13 mouse cellular contexts compared by ENCODE assay signal in the genomic region with DNA sequence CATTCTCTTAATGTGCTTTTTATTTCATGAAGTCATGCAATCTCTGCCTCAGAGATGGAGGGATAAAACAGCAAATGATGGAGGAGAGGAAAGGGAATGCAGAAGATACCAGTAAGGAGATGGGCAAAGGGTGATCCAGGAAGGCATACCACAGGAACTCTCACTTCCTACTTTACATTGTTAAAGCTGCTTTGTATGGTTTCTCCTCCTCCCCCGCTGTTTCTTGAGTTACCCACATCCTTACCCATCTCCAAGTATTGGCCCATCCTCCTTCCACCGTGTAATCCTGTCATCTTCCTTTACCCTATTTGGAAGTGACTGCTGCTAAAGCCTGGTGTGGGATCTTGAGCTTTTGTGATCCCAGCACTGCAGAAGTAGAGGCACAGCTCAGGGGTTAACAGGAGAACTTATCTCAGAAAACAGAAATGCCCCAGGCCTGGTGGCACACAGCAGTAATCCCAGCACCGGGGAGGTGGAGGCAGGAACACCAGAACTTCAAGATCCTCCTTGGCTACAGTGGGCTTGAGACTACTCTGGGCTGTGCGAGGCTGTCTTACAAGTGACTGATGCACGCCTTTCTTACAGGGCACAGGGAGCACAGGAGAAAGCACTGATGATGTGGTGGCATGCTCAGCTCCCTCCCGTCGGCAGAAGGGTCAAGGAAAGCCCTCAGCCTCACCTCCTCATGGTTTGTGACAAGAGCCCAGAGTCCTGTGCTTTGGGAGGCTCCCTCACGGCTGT. TPM values are rescaled to one million over a fixed set of nuclear protein-coding genes. Genes with fewer than 3 reads are reported as not detected.
DNase-seq lines count a peak whose midpoint lies in the region; ATAC-seq lines count a peak whose summit lies in the region.
"Had no signal": no experiment of that assay in that cellular context is flagged by ENCODE, and none has a peak within 500 bp of the region (broad histone marks: within the 10 kb centered on the region; RNA-seq: fewer than 3 reads in every experiment).

No protein-coding gene starts in this region.

- H3K4me3 ChIP-seq in liver, embryonic 11.5 days (ENCODE audit: low read depth, low read length), result no peak overlapping the region
- no peak overlapping the region for H3K4me3 ChIP-seq in brown adipose tissue, adult 24 weeks (ENCODE audit: insufficient read depth, low read depth, low read length)
- no peak overlapping the region for H3K4me3 ChIP-seq in liver, embryonic 16.5 days (ENCODE audit: low read depth, low read length)

- H3K27ac ChIP-seq in liver, embryonic 11.5 days (ENCODE audit: low read depth, low read length), result peak overlapping the region; percentile 2; the same call in 1 of the 2 replicates
- H3K27ac ChIP-seq in brown adipose tissue, adult 24 weeks (replicated peaks; ENCODE audit: low read depth, low read length), result peak overlapping the region; percentile 27; the same call in 1 of the 2 replicates
- H3K27ac ChIP-seq in liver, embryonic 16.5 days (ENCODE audit: low read length), result peak overlapping the region; percentile 36

- H3K9me3 ChIP-seq in liver, embryonic 11.5 days (ENCODE audit: control insufficient read depth, low read length), result no peaks in the 10 kb centered on the region
- H3K9me3 ChIP-seq in liver, embryonic 16.5 days (replicated peaks; ENCODE audit: control insufficient read depth, low read length), result no peaks in the 10 kb centered on the region

- no peak overlapping the region for H3K4me2 ChIP-seq in liver, embryonic 11.5 days
- no peak overlapping the region for H3K4me2 ChIP-seq in liver, embryonic 16.5 days (ENCODE audit: low read depth, low read length)

- no peak for DNase-seq in liver, embryonic 11.5 days (ENCODE audit: low spot score)
- DNase-seq in liver, result no peak
- no peak for DNase-seq in spleen, adult 12 weeks (ENCODE audit: low spot score)
- no peak for DNase-seq in ovary, postnatal 36 days (ENCODE audit: low spot score)
- DNase-seq in adipocyte (ENCODE audit: low spot score), result no peak
- DNase-seq: adrenal gland, adult 8-10 months; cerebellum, adult 8-10 months; heart, postnatal 36 days; lung, postnatal 10 days; midbrain, embryonic 14.5 days had no signal

- 75% methylated on average over 8 of the region's 8 CpGs for WGBS in liver, embryonic 11.5 days
- 71% methylated on average over 8 of the region's 8 CpGs for WGBS in liver, embryonic 16.5 days (ENCODE audit: insufficient replicate concordance)

- no peak for ATAC-seq in liver, embryonic 11.5 days (replicated peaks; ENCODE audit: low FRiP score)
- ATAC-seq in liver, embryonic 16.5 days (ENCODE audit: low read depth), result no peak
- ATAC-seq: forebrain, embryonic 14.5 days had no signal

- no peak overlapping the region for H3K9ac ChIP-seq in liver, embryonic 11.5 days (ENCODE audit: low read depth, low read length)
- H3K9ac ChIP-seq in liver, embryonic 16.5 days (ENCODE audit: low read depth, low read length), result no peak overlapping the region

- peaks cover 22% of the 10 kb centered on the region for H3K36me3 ChIP-seq in liver, embryonic 11.5 days (ENCODE audit: control insufficient read depth, insufficient read depth, low read length)
- H3K36me3 ChIP-seq in liver, embryonic 16.5 days (ENCODE audit: control insufficient read depth, insufficient read depth), result peaks cover 39% of the 10 kb centered on the region

- H3K4me1 ChIP-seq in liver, embryonic 11.5 days (replicated peaks; ENCODE audit: control insufficient read depth, insufficient read depth, low read length), result peaks cover 63% of the 10 kb centered on the region
- peaks cover 8% of the 10 kb centered on the region for H3K4me1 ChIP-seq in brown adipose tissue, adult 24 weeks (ENCODE audit: control insufficient read depth, insufficient read depth, insufficient read length, low read length)
- peaks cover 83% of the 10 kb centered on the region for H3K4me1 ChIP-seq in liver, embryonic 16.5 days (ENCODE audit: control insufficient read depth, low read depth, low read length)

- H3K27me3 ChIP-seq in liver, embryonic 11.5 days (replicated peaks; ENCODE audit: control insufficient read depth, insufficient read depth, low read length), result no peaks in the 10 kb centered on the region
- no peaks in the 10 kb centered on the region for H3K27me3 ChIP-seq in liver, embryonic 16.5 days (ENCODE audit: control insufficient read depth, insufficient read depth, low read depth, low read length)

RNA-seq across cellular contexts. Expression of a gene that starts 5.7 kb away (rescaled TPM):
- 432 and 467 TPM in 2 replicates for polyA plus RNA-seq in liver, embryonic 11.5 days (2014; fragmentation: Nextera tagmentation; extraction: Ambion mirVana)
- polyA plus RNA-seq in brown adipose tissue, adult 24 weeks (2012; ENCODE audit: insufficient read depth, insufficient read length, missing spikeins), result 2,100 and 2,481 TPM in 2 replicates
- polyA plus RNA-seq in liver, embryonic 16.5 days (2015; fragmentation: Nextera tagmentation; extraction: Ambion mirVana), result 348 and 350 TPM in 2 replicates

RNA-seq across cellular contexts. Expression of a gene that starts 9.7 kb away (rescaled TPM):
- 218 and 233 TPM in 2 replicates for polyA plus RNA-seq in liver, embryonic 11.5 days (2014; fragmentation: Nextera tagmentation; extraction: Ambion mirVana)
- 420 and 432 TPM in 2 replicates for polyA plus RNA-seq in brown adipose tissue, adult 24 weeks (2012; ENCODE audit: insufficient read depth, insufficient read length, missing spikeins)
- 170 and 175 TPM in 2 replicates for polyA plus RNA-seq in liver, embryonic 16.5 days (2015; fragmentation: Nextera tagmentation; extraction: Ambion mirVana)

RNA-seq across cellular contexts. Expression of a gene that starts 9.7 kb away (rescaled TPM):
- polyA plus RNA-seq in liver, embryonic 11.5 days (2014; fragmentation: Nextera tagmentation; extraction: Ambion mirVana), result 34.0 and 35.4 TPM in 2 replicates
- polyA plus RNA-seq in brown adipose tissue, adult 24 weeks (2012; ENCODE audit: insufficient read depth, insufficient read length, missing spikeins), result 0.52 and 1.5 TPM in 2 replicates
- 38.9 and 43.4 TPM in 2 replicates for polyA plus RNA-seq in liver, embryonic 16.5 days (2015; fragmentation: Nextera tagmentation; extraction: Ambion mirVana)

RNA-seq across cellular contexts. Expression of a gene that starts 9.7 kb away (rescaled TPM):
- polyA plus RNA-seq in liver, embryonic 11.5 days (2014; fragmentation: Nextera tagmentation; extraction: Ambion mirVana), result 33.7 and 37.2 TPM in 2 replicates
- 13.1 and 13.8 TPM in 2 replicates for polyA plus RNA-seq in brown adipose tissue, adult 24 weeks (2012; ENCODE audit: insufficient read depth, insufficient read length, missing spikeins)
- 48.2 and 51.1 TPM in 2 replicates for polyA plus RNA-seq in liver, embryonic 16.5 days (2015; fragmentation: Nextera tagmentation; extraction: Ambion mirVana)

RNA-seq across cellular contexts. Expression of a gene that starts 31.6 kb away (rescaled TPM):
- polyA plus RNA-seq in liver, embryonic 11.5 days (2014; fragmentation: Nextera tagmentation; extraction: Ambion mirVana), result 6.8 and 7.0 TPM in 2 replicates
- polyA plus RNA-seq in brown adipose tissue, adult 24 weeks (2012; ENCODE audit: insufficient read depth, insufficient read length, missing spikeins), result 29.8 and 37.1 TPM in 2 replicates
- polyA plus RNA-seq in liver, embryonic 16.5 days (2015; fragmentation: Nextera tagmentation; extraction: Ambion mirVana), result 20.1 and 20.6 TPM in 2 replicates

Comparison
In these comparisons a context has a peak if more than half of its experiments do, and no peak if none do; other contexts are left out.
1. RNA of a gene that starts 9.7 kb away (polyA plus RNA-seq): 38.9 to 43.4 TPM in liver, embryonic 16.5 days and 34.0 to 35.4 TPM in liver, embryonic 11.5 days; 0.52 to 1.5 TPM in brown adipose tissue, adult 24 weeks; every median in the first group is over 10 times any median in the second.
2. Peak in every context shown above with its lines, with median percentiles within 50 percentile points of each other: H3K27ac ChIP-seq.